Mouse (Mus musculus) neural tube, embryonic 11.5 days (tissue): ENCODE data around the gene Clec9a. TPM values are rescaled to one million over a fixed set of nuclear protein-coding genes. Genes with fewer than 3 reads are reported as not detected.

Source experiments
- ATAC-seq: fragments of 200-750 bp; cut with Nextera tagmentation; 2 replicates; pipeline ENCODE4 v1.8.0; 2017; ENCODE audit warnings: moderate number of reproducible peaks, mild to moderate bottlenecking, moderate TSS enrichment, moderate library complexity; ENCODE audit not compliant: insufficient read depth, low FRiP score, low TSS enrichment
- DNase-seq: peaks from one replicate; pipeline ENCODE4 v3.0.0-alpha.2; 2015; ENCODE audit warnings: low spot score
- H3K27ac ChIP-seq: fragments of 300-500 bp; sonication (generic); 2 replicates; pipeline ENCODE4 v1.5.1; 2014; ENCODE audit warnings: low read depth, mild to moderate bottlenecking, low read length
- H3K27me3 ChIP-seq: fragments of 300-500 bp; sonication (generic); 2 replicates; pipeline ENCODE4 v1.6.1; 2014; ENCODE audit warnings: mild to moderate bottlenecking, low read length, mixed read lengths; ENCODE audit not compliant: control insufficient read depth, insufficient read depth
- H3K36me3 ChIP-seq: fragments of 300-500 bp; sonication (generic); 2 replicates; pipeline ENCODE4 v1.6.1; 2014; ENCODE audit warnings: mild to moderate bottlenecking, low read length, moderate library complexity, mixed read lengths; ENCODE audit not compliant: control insufficient read depth, insufficient read depth
- H3K4me1 ChIP-seq: fragments of 300-500 bp; sonication (generic); 2 replicates; pipeline ENCODE4 v1.6.1; 2014; ENCODE audit warnings: low read length, mixed read lengths; ENCODE audit not compliant: control insufficient read depth, insufficient read depth
- H3K4me2 ChIP-seq: fragments of 300-500 bp; sonication (generic); 2 replicates; pipeline ENCODE4 v1.6.1; 2014; ENCODE audit warnings: low read depth, mild to moderate bottlenecking, moderate library complexity
- H3K4me3 ChIP-seq: fragments of 300-500 bp; sonication (generic); 2 replicates; pipeline ENCODE4 v1.5.1; 2014; ENCODE audit warnings: low read depth, low read length
- H3K9ac ChIP-seq: fragments of 300-500 bp; sonication (generic); 2 replicates; pipeline ENCODE4 v1.6.1; 2014; ENCODE audit warnings: mild to moderate bottlenecking, low read length
- H3K9me3 ChIP-seq: fragments of 300-500 bp; sonication (generic); 2 replicates; pipeline ENCODE4 v1.6.1; 2016; ENCODE audit warnings: low read length; ENCODE audit not compliant: control insufficient read depth
- WGBS: fragments of 180-500 bp; shearing (Covaris S2); extraction: QIAGEN DNeasy Blood & Tissue Kit; methylation state at CpG from one replicate; pipeline ENCODE4 v1.1.7; 2014; 5-methylcytosine and 5-hydroxymethylcytosine counted together
- polyA plus RNA-seq: library from polyadenylated mRNA; unstranded; fragments of >200 nt; fragmentation: Nextera tagmentation; extraction: Ambion mirVana; gene quantifications from 2 replicates; pipeline ENCODE4 v1.2.1, GENCODE M21; 2014

Gene Clec9a
- polyA plus RNA-seq, 1 experiment from 2014 or later = 0.37 TPM

DNA sequence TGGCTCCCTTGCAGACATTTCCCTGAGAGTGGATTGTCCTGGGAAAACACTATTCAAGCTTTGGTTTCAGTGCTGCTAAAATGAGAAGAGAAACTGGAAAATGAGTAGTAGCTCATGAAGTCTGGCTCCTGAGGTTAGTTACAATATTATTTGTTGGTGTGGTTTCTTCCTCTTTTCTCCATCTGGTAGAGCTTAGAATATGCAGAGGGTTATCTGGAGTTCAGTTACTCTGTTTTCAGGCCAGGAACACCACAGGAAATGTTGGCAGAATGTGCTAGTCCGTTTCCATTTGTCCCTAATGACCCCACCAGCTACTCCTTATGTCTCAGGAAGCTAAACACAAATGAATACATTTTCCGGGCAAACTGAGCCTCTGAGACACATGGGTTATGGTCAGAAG lies 1.3 kb upstream of the Clec9a start:
- H3K27me3 ChIP-seq = no peaks in the 10 kb centered on the region
- no peak overlapping the region for H3K4me3 ChIP-seq
- 48% methylated on average over 2 of the region's 2 CpGs for WGBS
- no peaks in the 10 kb centered on the region for H3K4me1 ChIP-seq
- no peak overlapping the region for H3K4me2 ChIP-seq
- H3K36me3 ChIP-seq = no peaks in the 10 kb centered on the region
- ATAC-seq (no peak), DNase-seq (no peak)
- H3K27ac ChIP-seq = no peak overlapping the region
- no peak overlapping the region for H3K9ac ChIP-seq
- H3K9me3 ChIP-seq = no peaks in the 10 kb centered on the region

DNA sequence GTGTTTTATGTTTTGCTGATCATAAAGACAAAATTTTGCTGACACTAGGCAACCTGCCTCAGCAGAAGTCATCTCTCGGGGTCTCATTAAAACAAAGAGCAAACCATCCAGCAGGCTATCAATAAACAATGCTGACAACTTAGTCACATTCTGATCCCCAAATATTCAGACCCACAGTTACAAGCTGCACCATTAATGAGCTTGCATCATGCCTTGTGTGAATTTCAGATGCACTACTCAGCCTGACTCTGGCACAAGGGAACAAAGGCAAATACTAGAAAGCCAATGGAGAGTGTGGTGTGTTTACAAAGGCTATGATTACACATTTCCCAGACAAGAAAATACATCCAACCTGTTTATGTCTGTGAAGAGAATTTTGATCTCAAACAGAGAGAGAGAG lies 5.5 kb downstream of the Clec9a start:
- Histone ChIP-seq H3K27me3 (no peaks in the 10 kb centered on the region), H3K27ac (no peak overlapping the region), H3K4me2 (no peak overlapping the region), H3K36me3 (no peaks in the 10 kb centered on the region), H3K4me3 (no peak overlapping the region), H3K9ac (no peak overlapping the region), H3K4me1 (no peaks in the 10 kb centered on the region), H3K9me3 (no peaks in the 10 kb centered on the region)
- ATAC-seq (no peak), DNase-seq (no peak)
- WGBS = 85% methylated on average over 1 of the region's 1 CpGs

DNA sequence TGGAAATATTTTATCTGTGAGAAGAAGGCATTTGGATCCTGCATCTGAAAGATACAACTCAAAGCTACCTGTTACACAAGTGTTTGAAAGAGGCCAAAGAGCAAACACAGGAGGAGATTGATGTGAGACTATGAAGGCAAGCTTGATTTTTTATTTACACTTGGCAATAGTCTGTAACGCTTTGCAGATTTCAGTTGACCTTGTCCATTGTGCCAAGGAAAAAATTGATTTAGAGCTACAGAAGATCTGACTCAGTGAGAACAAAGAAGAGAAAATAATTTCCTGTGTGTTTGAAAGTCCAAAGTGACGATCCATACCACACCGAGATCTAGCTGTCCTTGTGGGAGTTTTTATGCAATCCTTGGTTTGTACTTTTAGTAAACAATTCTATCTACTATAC lies 13.6 kb downstream of the Clec9a start:
- Histone ChIP-seq H3K27me3 (no peaks in the 10 kb centered on the region), H3K4me3 (no peak overlapping the region), H3K4me2 (no peak overlapping the region), H3K27ac (no peak overlapping the region), H3K4me1 (no peaks in the 10 kb centered on the region), H3K9ac (no peak overlapping the region), H3K9me3 (no peaks in the 10 kb centered on the region), H3K36me3 (no peaks in the 10 kb centered on the region)
- ATAC-seq = no peak
- no peak for DNase-seq
- 85% methylated on average over 3 of the region's 3 CpGs for WGBS

DNA sequence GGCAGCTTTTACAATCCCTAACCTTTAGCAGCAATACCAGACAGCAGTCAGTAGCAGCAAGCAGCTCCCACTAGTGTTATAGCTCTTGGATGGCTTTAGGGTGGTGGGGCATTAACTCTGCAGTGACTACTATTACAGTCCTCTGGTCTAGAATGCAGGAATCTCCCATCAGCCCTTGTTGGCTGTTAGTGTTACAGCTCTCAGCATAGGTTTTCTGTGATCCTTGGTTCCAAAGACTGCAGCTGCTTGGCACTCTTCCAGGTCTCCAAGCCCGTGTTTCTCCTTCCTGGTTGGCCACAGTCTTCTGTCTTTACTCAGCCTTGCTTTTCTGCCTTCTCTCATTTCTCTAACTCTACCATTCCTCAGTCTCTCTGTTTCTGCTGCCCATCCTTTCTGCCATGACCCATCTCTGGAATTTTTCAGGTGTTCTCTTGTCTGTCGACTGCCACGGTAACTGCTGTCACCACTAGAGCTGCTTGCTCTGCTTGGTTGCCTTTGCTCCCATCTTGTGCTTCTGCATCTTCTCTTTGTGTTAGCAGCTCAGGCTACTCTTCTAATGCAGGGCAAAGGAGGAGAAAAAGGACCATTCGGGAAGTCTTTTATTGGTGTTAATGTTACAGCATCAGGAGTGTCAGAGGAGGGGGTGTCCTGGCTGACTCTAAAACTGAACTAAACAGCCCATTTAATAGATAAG lies 14.5 kb downstream of the Clec9a start:
- no peak for DNase-seq

DNA sequence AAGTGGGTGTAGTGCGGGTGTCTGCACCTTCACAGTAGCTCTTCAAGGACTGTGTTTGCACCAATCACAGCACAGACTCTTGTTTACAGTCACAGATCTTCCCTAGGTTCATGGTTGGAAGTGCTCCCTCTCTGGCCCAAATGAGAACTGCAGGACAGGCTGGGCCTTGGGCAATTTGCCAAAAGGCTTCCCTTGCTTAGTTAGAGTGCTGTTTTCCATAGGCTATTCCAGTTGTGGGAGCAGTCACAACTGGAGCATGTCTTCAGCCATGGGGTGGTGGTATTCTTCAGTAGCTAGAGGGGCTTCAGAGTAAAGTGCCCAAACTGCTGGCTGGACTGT lies 15.0 kb downstream of the Clec9a start:
- ATAC-seq (peak; percentile 76), DNase-seq (peak; percentile 76)
- Histone ChIP-seq H3K36me3 (no peaks in the 10 kb centered on the region), H3K4me1 (no peaks in the 10 kb centered on the region), H3K27ac (no peak overlapping the region), H3K9ac (no peak overlapping the region), H3K4me2 (no peak overlapping the region), H3K27me3 (no peaks in the 10 kb centered on the region), H3K9me3 (no peaks in the 10 kb centered on the region), H3K4me3 (no peak overlapping the region)
- 33% methylated on average over 1 of the region's 1 CpGs for WGBS

More for the DNA sequence above, 14.5 kb downstream of the Clec9a start:
- H3K27ac ChIP-seq = no peak overlapping the region
- WGBS = 82% methylated on average over 4 of the region's 4 CpGs
- no peak overlapping the region for H3K4me2 ChIP-seq
- no peak overlapping the region for H3K9ac ChIP-seq
- H3K9me3 ChIP-seq = no peaks in the 10 kb centered on the region
- no peak for ATAC-seq
- H3K4me3 ChIP-seq = no peak overlapping the region
- H3K27me3 ChIP-seq = no peaks in the 10 kb centered on the region
- H3K4me1 ChIP-seq = no peaks in the 10 kb centered on the region
- no peaks in the 10 kb centered on the region for H3K36me3 ChIP-seq

DNA sequence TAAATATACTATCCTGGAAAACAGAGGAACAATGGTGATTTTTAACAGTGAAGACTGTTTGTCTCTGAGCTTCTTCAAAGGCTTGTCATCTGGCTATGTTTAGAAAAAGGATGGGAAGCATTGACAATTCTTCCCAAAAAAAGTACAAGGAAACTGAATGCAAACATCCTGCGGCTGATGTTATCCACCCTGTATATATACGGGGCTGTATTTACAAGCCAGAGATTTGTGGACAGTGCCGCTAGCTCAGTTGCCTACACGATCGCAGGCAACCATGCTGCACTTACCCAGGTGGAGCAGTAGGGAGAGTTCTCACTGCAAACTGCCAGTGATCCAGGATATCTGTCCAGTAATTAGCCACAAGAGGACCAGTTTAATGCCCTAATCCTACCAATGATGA lies 16.6 kb downstream of the Clec9a start:
- H3K9me3 ChIP-seq = no peaks in the 10 kb centered on the region
- no peak overlapping the region for H3K4me2 ChIP-seq
- H3K4me1 ChIP-seq = no peaks in the 10 kb centered on the region
- 71% methylated on average over 5 of the region's 5 CpGs for WGBS
- no peak for DNase-seq
- no peaks in the 10 kb centered on the region for H3K27me3 ChIP-seq
- no peak overlapping the region for H3K27ac ChIP-seq
- no peak for ATAC-seq
- no peak overlapping the region for H3K9ac ChIP-seq
- H3K4me3 ChIP-seq = no peak overlapping the region
- no peaks in the 10 kb centered on the region for H3K36me3 ChIP-seq

DNA sequence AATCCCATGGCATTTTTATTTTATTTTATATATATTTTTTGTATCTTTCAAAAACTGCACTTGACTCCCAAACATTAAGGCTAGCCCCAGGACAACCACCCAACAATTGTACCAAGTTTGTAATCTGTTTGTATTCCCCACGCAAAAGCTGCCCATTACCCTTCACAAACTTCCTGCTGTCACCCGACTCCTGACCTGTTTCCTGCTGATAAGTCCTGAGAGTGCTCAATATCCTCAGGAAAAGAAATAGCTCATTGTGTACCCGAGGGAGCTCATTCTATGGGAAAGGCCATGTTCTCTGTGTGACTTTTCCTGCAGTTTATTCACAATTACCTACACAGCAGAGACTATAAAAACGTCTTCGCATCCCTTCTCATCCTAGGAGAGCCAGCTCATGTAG lies 17.1 kb downstream of the Clec9a start:
- no peak overlapping the region for H3K9ac ChIP-seq

DNA sequence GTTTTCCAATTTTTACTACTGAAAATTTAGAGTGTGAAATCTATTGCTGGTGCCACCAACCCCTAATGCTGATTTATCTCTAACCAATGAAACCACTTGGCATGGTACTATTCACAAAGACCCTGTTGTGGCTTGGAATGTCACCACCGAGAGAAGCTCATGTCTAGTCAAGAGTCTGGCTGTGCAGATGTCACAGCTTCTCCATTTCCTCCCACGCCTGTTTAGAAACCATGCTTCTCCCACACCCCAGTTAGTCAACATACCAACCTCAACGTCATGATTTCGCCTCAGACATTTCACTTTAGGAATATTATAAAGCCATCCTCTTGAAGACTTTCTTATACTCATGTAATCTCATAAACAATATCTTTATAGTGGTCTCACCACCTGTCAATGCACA lies 18.6 kb downstream of the Clec9a start:
- Histone ChIP-seq H3K4me2 (no peak overlapping the region), H3K36me3 (no peaks in the 10 kb centered on the region), H3K27me3 (no peaks in the 10 kb centered on the region), H3K9me3 (no peaks in the 10 kb centered on the region), H3K27ac (no peak overlapping the region), H3K9ac (no peak overlapping the region), H3K4me1 (no peaks in the 10 kb centered on the region), H3K4me3 (no peak overlapping the region)
- ATAC-seq (no peak), DNase-seq (no peak)
- WGBS = 80% methylated on average over 4 of the region's 4 CpGs

More for the DNA sequence above, 17.1 kb downstream of the Clec9a start:
- Histone ChIP-seq H3K9me3 (no peaks in the 10 kb centered on the region), H3K27ac (no peak overlapping the region), H3K27me3 (no peaks in the 10 kb centered on the region), H3K4me1 (no peaks in the 10 kb centered on the region), H3K4me3 (no peak overlapping the region), H3K36me3 (no peaks in the 10 kb centered on the region), H3K4me2 (no peak overlapping the region)
- no peak for ATAC-seq
- 40% methylated on average over 5 of the region's 5 CpGs for WGBS
- peak; percentile 13 for DNase-seq

DNA sequence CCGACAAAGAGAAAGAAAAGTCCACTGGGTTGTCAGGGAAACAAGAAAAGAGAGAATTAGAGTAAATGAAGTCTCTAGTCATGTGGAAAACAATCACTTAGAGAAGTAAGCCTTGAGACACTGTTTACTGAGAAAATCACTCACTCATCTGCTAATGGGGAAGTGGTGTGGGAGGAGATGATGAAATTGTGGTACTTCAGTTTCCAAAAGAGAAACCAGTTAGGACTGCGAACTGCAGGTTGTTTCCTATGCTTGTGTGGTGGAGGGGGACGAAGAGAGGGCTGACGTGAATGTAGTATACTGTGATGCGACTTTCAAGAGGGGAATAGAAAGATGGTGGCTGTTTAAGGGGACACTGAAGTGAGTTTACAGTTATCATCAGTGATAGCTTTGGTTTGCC lies 25.6 kb downstream of the Clec9a start:
- no peak overlapping the region for H3K9ac ChIP-seq
- no peak overlapping the region for H3K4me3 ChIP-seq
- H3K27me3 ChIP-seq = no peaks in the 10 kb centered on the region
- DNase-seq (no peak), ATAC-seq (no peak)
- H3K9me3 ChIP-seq = no peaks in the 10 kb centered on the region
- no peak overlapping the region for H3K27ac ChIP-seq
- H3K4me1 ChIP-seq = no peaks in the 10 kb centered on the region
- WGBS = 74% methylated on average over 5 of the region's 5 CpGs
- no peak overlapping the region for H3K4me2 ChIP-seq
- no peaks in the 10 kb centered on the region for H3K36me3 ChIP-seq
